Mouse (Mus musculus) liver, embryonic 12.5 days (tissue): Measurements from ENCODE around the gene Fbxw27. TPM values are rescaled to one million over a fixed set of nuclear protein-coding genes. Genes with fewer than 3 reads are reported as not detected.
A peak's percentile ranks its signal among the peaks of the same experiment; 100 is the strongest.
"Not testable (repeated sequence)": the region's sequence is repeated elsewhere in the genome, so short reads cannot be mapped to it uniquely, and the experiment has no call there.

Experiments
- ATAC-seq: fragments of 200-750 bp; cut with Nextera tagmentation; 2 replicates; pipeline ENCODE4 v1.8.0; 2017; ENCODE audit warnings: moderate number of reproducible peaks, mild to moderate bottlenecking, moderate library complexity
- H3K27ac ChIP-seq: fragments of 300-500 bp; sonication (generic); 2 replicates; pipeline ENCODE4 v1.5.1; 2016; ENCODE audit warnings: mild to moderate bottlenecking
- H3K27me3 ChIP-seq: fragments of 300-500 bp; sonication (generic); replicated peaks from 2 replicates; pipeline ENCODE4 v1.6.1; 2016; ENCODE audit warnings: mild to moderate bottlenecking, moderate library complexity
- H3K36me3 ChIP-seq: fragments of 300-500 bp; sonication (generic); 2 replicates; pipeline ENCODE4 v1.6.1; 2016; ENCODE audit warnings: mild to moderate bottlenecking, moderate library complexity
- H3K4me1 ChIP-seq: fragments of 300-500 bp; sonication (generic); 2 replicates; pipeline ENCODE4 v1.6.1; 2016
- H3K4me2 ChIP-seq: fragments of 300-500 bp; sonication (generic); 2 replicates; pipeline ENCODE4 v1.6.1; 2016; ENCODE audit warnings: mild to moderate bottlenecking, moderate library complexity
- H3K4me3 ChIP-seq: fragments of 300-500 bp; sonication (generic); 2 replicates; pipeline ENCODE4 v1.5.1; 2016; ENCODE audit warnings: mild to moderate bottlenecking, moderate library complexity
- H3K9ac ChIP-seq: fragments of 300-500 bp; sonication (generic); 2 replicates; pipeline ENCODE4 v1.6.1; 2016; ENCODE audit warnings: mild to moderate bottlenecking, moderate library complexity
- H3K9me3 ChIP-seq: fragments of 300-500 bp; sonication (generic); replicated peaks from 2 replicates; pipeline ENCODE4 v1.6.1; 2016; ENCODE audit warnings: mild to moderate bottlenecking, moderate library complexity
- WGBS: fragments of 180-500 bp; shearing (Covaris S2); methylation state at CpG from one replicate; pipeline ENCODE4 v1.1.7; 2016; ENCODE audit not compliant: insufficient replicate concordance; 5-methylcytosine and 5-hydroxymethylcytosine counted together
- polyA plus RNA-seq: library from polyadenylated mRNA; unstranded; fragments of >200 nt; fragmentation: Nextera tagmentation; extraction: Ambion mirVana; gene quantifications from 2 replicates; pipeline ENCODE4 v1.2.1, GENCODE M21; 2016

Gene Fbxw27
- not detected in 2 replicates for polyA plus RNA-seq

- H3K9me3 ChIP-seq, ATAC-seq, H3K4me3 ChIP-seq, H3K36me3 ChIP-seq, H3K9ac ChIP-seq, H3K27me3 ChIP-seq, H3K4me1 ChIP-seq, H3K27ac ChIP-seq, H3K4me2 ChIP-seq: not testable (repeated sequence)
- 66% methylated on average over 4 of the region's 4 CpGs for WGBS
Measured at GRCm38 (mm10) chr9:109790570-109790969, at the start of gene Fbxw27. Fbxw27 (minus strand) TSS chr9:109790670.

DNA sequence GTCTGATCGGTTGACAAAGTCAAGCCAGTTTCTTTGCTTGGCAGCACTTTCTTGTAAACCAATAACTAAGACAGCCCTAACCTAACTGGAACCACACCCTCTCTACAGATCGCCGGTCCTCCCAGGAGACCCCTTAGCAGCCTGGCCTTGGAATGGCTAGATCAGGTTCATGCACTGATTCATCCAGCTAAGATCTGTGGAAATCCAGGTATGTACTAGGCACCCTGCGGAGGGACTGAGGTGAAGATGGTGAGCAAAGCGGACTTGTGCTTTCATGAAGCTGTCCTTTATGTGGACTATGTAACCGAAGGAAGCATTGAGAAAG is 42.6 kb upstream of the Fbxw27 start:
- ATAC-seq = peak; percentile 34; the same call in 1 of the 2 replicates

DNA sequence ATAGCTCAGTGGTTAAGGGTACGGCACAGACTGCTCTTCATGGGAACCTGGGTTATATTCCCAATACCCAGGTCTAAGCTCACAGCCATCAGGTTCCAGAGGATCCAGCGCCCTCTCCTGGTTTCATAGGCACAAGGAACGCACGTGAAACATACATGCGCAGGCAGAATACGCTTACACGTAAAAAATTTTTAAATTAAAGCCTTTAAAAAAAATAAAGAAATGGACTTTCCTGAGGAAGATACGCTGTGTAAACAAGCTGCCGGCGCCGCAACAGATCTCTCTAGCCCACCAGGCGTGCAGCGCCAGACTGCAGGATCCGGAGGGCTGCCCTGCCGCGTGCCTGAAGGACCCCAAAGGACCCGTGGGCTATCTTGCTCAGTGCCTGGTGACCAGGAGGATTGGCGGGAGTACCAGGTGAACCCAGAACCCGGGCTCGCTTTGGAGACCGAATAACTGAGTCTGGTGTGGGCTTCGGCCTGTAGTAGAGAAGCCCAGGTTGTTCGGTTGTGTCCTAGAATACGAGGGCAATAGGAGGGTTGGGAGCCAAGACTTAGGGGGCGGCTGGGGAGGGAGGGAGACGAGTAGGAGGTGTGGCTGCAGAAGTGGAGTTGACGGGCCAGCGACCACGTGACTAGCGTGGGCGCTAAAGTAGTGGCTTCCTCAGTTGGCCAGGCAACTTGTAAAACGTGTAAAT is 42.1 kb upstream of the Fbxw27 start, which contains the start of gene Nme6:
Gene Nme6, plus strand, starts transcription at position 359 of the 697 bp plus-strand sequence.
- WGBS = under 1% methylated on average over 32 of the region's 32 CpGs
- peaks cover 18% of the 10 kb centered on the region for H3K4me1 ChIP-seq
- peak within 1 kb of the TSS; percentile 37; the same call in 1 of the 2 replicates for H3K27ac ChIP-seq
- peak; percentile 97 for ATAC-seq
- peak within 1 kb of the TSS; percentile 89 for H3K4me2 ChIP-seq
- no peaks in the 10 kb centered on the region for H3K27me3 ChIP-seq
- H3K9me3 ChIP-seq = no peaks in the 10 kb centered on the region
- peak within 1 kb of the TSS; percentile 67 for H3K4me3 ChIP-seq
- peaks cover 40% of the 10 kb centered on the region for H3K36me3 ChIP-seq
- H3K9ac ChIP-seq = peak within 1 kb of the TSS; percentile 69

More for the DNA sequence above, 42.6 kb upstream of the Fbxw27 start:
- Histone ChIP-seq H3K4me2 (peak overlapping the region; percentile 89), H3K27me3 (no peaks in the 10 kb centered on the region), H3K9me3 (no peaks in the 10 kb centered on the region), H3K4me1 (peaks cover 18% of the 10 kb centered on the region), H3K27ac (peak overlapping the region; percentile 37; the same call in 1 of the 2 replicates), H3K9ac (peak overlapping the region; percentile 69), H3K4me3 (peak overlapping the region; percentile 67), H3K36me3 (peaks cover 46% of the 10 kb centered on the region)
- WGBS = 9% methylated on average over 6 of the region's 6 CpGs

DNA sequence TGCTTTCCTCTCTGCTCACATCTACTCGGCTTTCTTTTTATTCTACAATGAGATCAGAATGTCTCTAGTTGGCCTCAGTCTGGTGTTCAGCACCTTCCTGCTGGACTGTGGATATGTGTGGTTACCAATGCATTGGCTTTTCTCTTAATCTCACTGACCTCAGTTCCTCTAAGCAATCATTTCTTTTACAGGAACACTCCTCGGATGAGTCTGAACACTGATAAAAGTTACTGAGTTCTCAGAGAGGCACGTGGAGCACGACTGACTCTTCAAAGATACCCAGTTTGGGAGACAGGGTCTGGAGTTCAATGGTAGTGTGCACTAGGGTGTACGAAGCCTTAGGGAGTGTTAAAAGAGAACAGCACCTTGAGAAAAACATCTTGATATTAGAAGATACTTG is 35.7 kb upstream of the Fbxw27 start:
- WGBS = 26% methylated on average over 5 of the region's 5 CpGs
- ATAC-seq = peak; percentile 67

GRCm38 (mm10) chr9:109825739-109826138 is 35.3 kb upstream of the Fbxw27 start:
- WGBS = 19% methylated on average over 4 of the region's 4 CpGs
- Histone ChIP-seq H3K4me2 (peak overlapping the region; percentile 15; the same call in 1 of the 2 replicates), H3K27ac (peak overlapping the region; percentile 40; the same call in 1 of the 2 replicates), H3K4me3 (no peak overlapping the region), H3K9ac (no peak overlapping the region), H3K36me3 (peaks cover 11% of the 10 kb centered on the region; the same call in 1 of the 2 replicates), H3K4me1 (peaks cover 20% of the 10 kb centered on the region), H3K27me3 (no peaks in the 10 kb centered on the region), H3K9me3 (no peaks in the 10 kb centered on the region)
- ATAC-seq = peak; percentile 94

More for the DNA sequence above, 35.7 kb upstream of the Fbxw27 start:
- Histone ChIP-seq H3K4me3 (no peak overlapping the region), H3K36me3 (peaks cover 13% of the 10 kb centered on the region; the same call in 1 of the 2 replicates), H3K9me3 (no peaks in the 10 kb centered on the region), H3K4me2 (peak overlapping the region; percentile 15; the same call in 1 of the 2 replicates), H3K27ac (peak overlapping the region; percentile 40; the same call in 1 of the 2 replicates), H3K9ac (no peak overlapping the region), H3K4me1 (peaks cover 20% of the 10 kb centered on the region), H3K27me3 (no peaks in the 10 kb centered on the region)

DNA sequence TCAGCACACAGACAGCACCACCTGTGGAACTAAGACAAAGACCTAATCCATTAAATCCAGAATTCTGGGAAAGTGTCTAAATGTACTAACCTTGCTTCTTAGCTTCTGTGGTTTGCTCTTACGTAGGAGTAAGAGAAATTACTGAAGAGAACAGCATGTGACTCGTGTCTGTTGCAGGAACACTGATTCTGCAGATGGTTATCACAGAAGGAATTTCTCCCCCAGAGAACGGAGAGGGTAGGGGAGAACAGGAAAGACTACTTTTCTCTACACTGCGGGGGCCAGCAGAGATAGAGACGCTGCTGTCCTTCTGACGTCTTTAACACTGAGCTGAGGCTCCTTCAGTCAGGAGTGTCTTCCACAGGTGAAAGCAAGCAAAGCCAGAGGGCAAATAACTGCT is 25.9 kb upstream of the Fbxw27 start:
- no peak overlapping the region for H3K4me3 ChIP-seq
- no peak overlapping the region for H3K27ac ChIP-seq
- no peak overlapping the region for H3K9ac ChIP-seq
- no peak overlapping the region for H3K4me2 ChIP-seq
- ATAC-seq = no peak
- H3K9me3 ChIP-seq = no peaks in the 10 kb centered on the region
- no peaks in the 10 kb centered on the region; the same call in 1 of the 2 replicates for H3K27me3 ChIP-seq
- no peaks in the 10 kb centered on the region for H3K4me1 ChIP-seq
- WGBS = 26% methylated on average over 6 of the region's 6 CpGs
- H3K36me3 ChIP-seq = no peaks in the 10 kb centered on the region

DNA sequence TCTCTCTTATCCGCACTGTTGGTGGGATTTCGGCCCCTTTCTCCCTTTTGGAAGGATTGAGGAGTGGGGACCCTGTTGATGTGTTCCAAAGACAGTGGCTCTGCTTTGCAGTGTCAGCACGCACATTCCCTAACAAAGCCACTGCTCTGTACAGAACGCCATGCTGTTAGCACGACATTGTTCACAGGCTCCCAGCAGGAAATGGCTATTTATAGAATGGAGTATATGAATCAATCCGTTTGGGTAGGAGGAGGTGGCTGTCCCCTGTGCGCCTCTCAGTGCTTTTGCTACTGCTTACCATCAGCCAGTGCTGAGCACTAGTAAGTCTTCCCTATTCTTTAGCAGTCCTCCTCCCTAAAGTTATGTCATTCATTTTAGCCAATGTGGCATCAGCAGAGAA is 23.0 kb upstream of the Fbxw27 start:
- Histone ChIP-seq H3K9ac (no peak overlapping the region), H3K9me3 (no peaks in the 10 kb centered on the region), H3K4me2 (no peak overlapping the region), H3K4me3 (no peak overlapping the region), H3K27me3 (no peaks in the 10 kb centered on the region; the same call in 1 of the 2 replicates), H3K36me3 (no peaks in the 10 kb centered on the region), H3K27ac (no peak overlapping the region), H3K4me1 (no peaks in the 10 kb centered on the region)
- ATAC-seq = no peak
- WGBS = 43% methylated on average over 7 of the region's 7 CpGs

DNA sequence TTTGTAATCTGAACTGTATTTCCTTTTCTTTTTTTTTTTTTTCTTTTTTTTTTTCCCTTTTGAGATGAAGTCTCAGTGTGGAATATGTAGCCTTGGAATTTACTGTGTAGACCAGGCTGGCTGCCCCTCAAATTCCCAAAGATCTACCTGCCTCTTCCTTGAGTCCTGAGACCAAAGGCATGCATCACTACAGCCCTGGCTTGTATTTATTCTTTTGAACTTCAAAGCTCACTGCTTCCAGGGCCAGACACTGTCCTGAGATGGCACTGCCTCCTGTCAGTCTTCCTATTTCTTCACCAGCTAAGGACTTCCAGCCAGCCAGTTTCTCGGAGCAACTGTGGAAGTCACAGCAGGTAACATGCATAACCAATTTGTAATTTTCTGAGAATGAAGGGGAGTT is 21.5 kb upstream of the Fbxw27 start, which contains the start of gene Spink8:
Gene Spink8, plus strand, starts transcription at position 301 of the 400 bp plus-strand sequence.
- H3K4me3 ChIP-seq = no peak within 1 kb of the TSS
- H3K4me1 ChIP-seq = no peaks in the 10 kb centered on the region
- no peaks in the 10 kb centered on the region for H3K9me3 ChIP-seq
- no peaks in the 10 kb centered on the region for H3K36me3 ChIP-seq
- WGBS = 51% methylated on average over 1 of the region's 1 CpGs
- H3K4me2 ChIP-seq = no peak within 1 kb of the TSS
- no peak within 1 kb of the TSS for H3K9ac ChIP-seq
- H3K27me3 ChIP-seq = no peaks in the 10 kb centered on the region; the same call in 1 of the 2 replicates
- no peak for ATAC-seq
- no peak within 1 kb of the TSS for H3K27ac ChIP-seq

DNA sequence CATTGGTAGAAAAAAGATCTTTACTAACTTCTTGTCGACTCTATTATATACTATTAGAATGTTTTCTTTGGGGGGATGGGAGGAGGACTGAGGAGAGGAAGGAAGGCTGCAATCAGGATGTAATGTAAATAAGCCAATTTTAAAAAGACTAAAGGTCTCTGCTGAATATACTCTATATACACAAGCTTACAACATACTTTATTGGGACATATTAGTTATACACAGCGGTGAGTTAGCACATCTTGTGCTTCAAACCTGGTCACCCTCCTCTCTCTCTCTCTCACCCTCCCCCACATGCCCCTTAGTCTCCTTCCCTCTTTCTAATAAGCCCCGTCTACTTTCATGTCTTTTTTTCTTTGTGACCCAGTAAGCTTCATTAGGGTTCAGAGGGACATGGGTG is 17.4 kb upstream of the Fbxw27 start:
- Histone ChIP-seq H3K4me3 (no peak overlapping the region), H3K27ac (no peak overlapping the region), H3K4me1 (no peaks in the 10 kb centered on the region), H3K36me3 (no peaks in the 10 kb centered on the region), H3K4me2 (no peak overlapping the region), H3K9me3 (no peaks in the 10 kb centered on the region), H3K9ac (no peak overlapping the region), H3K27me3 (no peaks in the 10 kb centered on the region)
- WGBS = 43% methylated on average over 3 of the region's 3 CpGs
- ATAC-seq = no peak

- H3K4me2 ChIP-seq = no peak overlapping the region
- ATAC-seq = no peak
- H3K9ac ChIP-seq = no peak overlapping the region
- H3K36me3 ChIP-seq = no peaks in the 10 kb centered on the region
- H3K4me3 ChIP-seq = no peak overlapping the region
- WGBS = 63% methylated on average over 2 of the region's 2 CpGs
- no peaks in the 10 kb centered on the region for H3K9me3 ChIP-seq
- H3K4me1 ChIP-seq = no peaks in the 10 kb centered on the region
- no peak overlapping the region for H3K27ac ChIP-seq
- no peaks in the 10 kb centered on the region for H3K27me3 ChIP-seq
Measured at GRCm38 (mm10) chr9:109806695-109807293, 16.3 kb upstream of the Fbxw27 start.

- Histone ChIP-seq H3K36me3 (no peaks in the 10 kb centered on the region), H3K4me3 (no peak overlapping the region), H3K27me3 (no peaks in the 10 kb centered on the region), H3K9me3 (no peaks in the 10 kb centered on the region), H3K27ac (no peak overlapping the region), H3K9ac (no peak overlapping the region), H3K4me1 (no peaks in the 10 kb centered on the region), H3K4me2 (no peak overlapping the region)
- ATAC-seq = no peak
- 27% methylated on average over 1 of the region's 1 CpGs for WGBS
Measured at GRCm38 (mm10) chr9:109806260-109806659, 15.8 kb upstream of the Fbxw27 start.

DNA sequence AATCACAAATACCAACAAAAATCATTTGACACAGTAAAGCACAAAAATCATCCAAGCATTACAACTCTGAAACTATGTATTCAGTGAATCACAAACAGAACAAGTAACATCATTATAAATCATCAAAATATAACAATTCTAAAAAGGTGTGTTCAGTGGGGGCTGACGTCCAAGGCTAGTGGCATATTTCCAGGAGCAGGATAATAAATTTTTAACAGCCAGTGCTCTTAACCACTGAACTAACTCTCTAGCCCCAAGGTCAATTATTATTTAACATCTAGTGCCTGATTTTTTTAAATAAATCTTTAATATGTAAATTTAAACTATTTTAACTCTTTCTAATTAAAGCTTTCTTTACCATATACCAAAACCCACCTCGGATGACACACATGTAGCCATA is 15.1 kb upstream of the Fbxw27 start:
- H3K4me1 ChIP-seq, H3K4me3 ChIP-seq, H3K27me3 ChIP-seq, H3K4me2 ChIP-seq, H3K9me3 ChIP-seq, ATAC-seq, H3K36me3 ChIP-seq, H3K9ac ChIP-seq, H3K27ac ChIP-seq: not testable (repeated sequence)
- 67% methylated on average over 2 of the region's 2 CpGs for WGBS
